Mouse (Mus musculus): ENCODE measurements at regions not wholly inside any gene's neighbourhood (a gene's known extent, or its start where the extent isn't known, plus 50 kb on each side); places are given as distances from the start of the nearest gene placed in this dataset.
"Not testable (repeated sequence)": the region's sequence is repeated elsewhere in the genome, so short reads cannot be mapped to it uniquely, and the experiment has no call there.

GRCm38 (mm10) chr8:89482481-89482880, 438.5 kb upstream of the Sall1 start:
- ATAC-seq (replicated peaks; ENCODE audit: extremely low read depth, insufficient read depth, low FRiP score); H3K9ac ChIP-seq (ENCODE audit: low read length): not testable (repeated sequence)
- 71% methylated on average over 1 of the region's 1 CpGs for WGBS

GRCm38 (mm10) chr8:89476930-89477329, 433.0 kb upstream of the Sall1 start:
- Histone ChIP-seq H3K4me2 (ENCODE audit: low read depth, low read length) (no peak overlapping the region), H3K9ac (ENCODE audit: low read length) (no peak overlapping the region), H3K9me3 (replicated peaks; ENCODE audit: control insufficient read depth, low read length) (no peaks in the 10 kb centered on the region), H3K27ac (ENCODE audit: low read length) (no peak overlapping the region), H3K27me3 (ENCODE audit: control insufficient read depth, insufficient read depth, low read length) (no peaks in the 10 kb centered on the region), H3K4me3 (ENCODE audit: low read length) (no peak overlapping the region), H3K36me3 (ENCODE audit: control insufficient read depth, insufficient read depth) (no peaks in the 10 kb centered on the region), H3K4me1 (ENCODE audit: control insufficient read depth, insufficient read depth, low read length) (no peaks in the 10 kb centered on the region)
- WGBS, result 52% methylated on average over 4 of the region's 4 CpGs
- ATAC-seq (replicated peaks; ENCODE audit: extremely low read depth, insufficient read depth, low FRiP score), result no peak

More at GRCm38 (mm10) chr8:89482481-89482880, 438.5 kb upstream of the Sall1 start:
- H3K27ac ChIP-seq (ENCODE audit: low read length); H3K4me1 ChIP-seq (ENCODE audit: control insufficient read depth, insufficient read depth, low read length); H3K4me3 ChIP-seq (ENCODE audit: low read length); H3K9me3 ChIP-seq (replicated peaks; ENCODE audit: control insufficient read depth, low read length); H3K27me3 ChIP-seq (ENCODE audit: control insufficient read depth, insufficient read depth, low read length); H3K36me3 ChIP-seq (ENCODE audit: control insufficient read depth, insufficient read depth); H3K4me2 ChIP-seq (ENCODE audit: low read depth, low read length): not testable (repeated sequence)

GRCm38 (mm10) chr8:89471116-89471515, 427.2 kb upstream of the Sall1 start:
- no peak for ATAC-seq (replicated peaks; ENCODE audit: extremely low read depth, insufficient read depth, low FRiP score)
- H3K36me3 ChIP-seq (ENCODE audit: control insufficient read depth, insufficient read depth), result no peaks in the 10 kb centered on the region
- no peak overlapping the region for H3K4me2 ChIP-seq (ENCODE audit: low read depth, low read length)
- 45% methylated on average over 5 of the region's 5 CpGs for WGBS
- H3K27ac ChIP-seq (ENCODE audit: low read length), result no peak overlapping the region
- H3K27me3 ChIP-seq (ENCODE audit: control insufficient read depth, insufficient read depth, low read length), result no peaks in the 10 kb centered on the region
- H3K4me3 ChIP-seq (ENCODE audit: low read length), result no peak overlapping the region
- no peaks in the 10 kb centered on the region for H3K9me3 ChIP-seq (replicated peaks; ENCODE audit: control insufficient read depth, low read length)
- no peak overlapping the region for H3K9ac ChIP-seq (ENCODE audit: low read length)
- H3K4me1 ChIP-seq (ENCODE audit: control insufficient read depth, insufficient read depth, low read length), result no peaks in the 10 kb centered on the region

DNA sequence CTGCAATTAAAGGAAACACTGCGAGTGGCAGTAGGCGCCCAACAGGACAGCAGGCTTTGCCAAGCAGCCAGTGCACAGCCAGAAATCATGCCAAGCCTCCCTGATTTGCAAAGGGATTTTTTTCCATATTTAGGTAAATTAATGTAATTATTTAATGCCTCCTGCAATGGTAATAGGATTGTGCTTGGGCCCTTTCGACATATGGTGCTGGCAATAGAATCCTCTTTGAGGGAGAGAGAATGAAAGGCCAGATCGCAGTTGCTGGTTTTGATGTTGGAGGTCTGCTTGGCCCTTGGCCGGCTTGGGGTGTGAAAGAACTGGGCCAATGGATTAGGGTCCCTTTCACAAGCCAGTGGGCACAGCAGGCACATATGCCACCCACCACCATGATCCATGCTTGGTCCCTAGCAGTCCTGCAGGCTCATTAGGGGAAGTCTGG, 424.8 kb upstream of the Sall1 start:
- no peak for ATAC-seq (replicated peaks; ENCODE audit: extremely low read depth, insufficient read depth, low FRiP score)
- H3K27ac ChIP-seq (ENCODE audit: low read length), result no peak overlapping the region
- H3K4me2 ChIP-seq (ENCODE audit: low read depth, low read length), result no peak overlapping the region
- H3K36me3 ChIP-seq (ENCODE audit: control insufficient read depth, insufficient read depth), result no peaks in the 10 kb centered on the region
- H3K9me3 ChIP-seq (replicated peaks; ENCODE audit: control insufficient read depth, low read length), result no peaks in the 10 kb centered on the region
- WGBS, result 85% methylated on average over 5 of the region's 5 CpGs
- H3K4me1 ChIP-seq (ENCODE audit: control insufficient read depth, insufficient read depth, low read length), result no peaks in the 10 kb centered on the region
- H3K27me3 ChIP-seq (ENCODE audit: control insufficient read depth, insufficient read depth, low read length), result no peaks in the 10 kb centered on the region
- H3K4me3 ChIP-seq (ENCODE audit: low read length), result no peak overlapping the region
- H3K9ac ChIP-seq (ENCODE audit: low read length), result no peak overlapping the region

DNA sequence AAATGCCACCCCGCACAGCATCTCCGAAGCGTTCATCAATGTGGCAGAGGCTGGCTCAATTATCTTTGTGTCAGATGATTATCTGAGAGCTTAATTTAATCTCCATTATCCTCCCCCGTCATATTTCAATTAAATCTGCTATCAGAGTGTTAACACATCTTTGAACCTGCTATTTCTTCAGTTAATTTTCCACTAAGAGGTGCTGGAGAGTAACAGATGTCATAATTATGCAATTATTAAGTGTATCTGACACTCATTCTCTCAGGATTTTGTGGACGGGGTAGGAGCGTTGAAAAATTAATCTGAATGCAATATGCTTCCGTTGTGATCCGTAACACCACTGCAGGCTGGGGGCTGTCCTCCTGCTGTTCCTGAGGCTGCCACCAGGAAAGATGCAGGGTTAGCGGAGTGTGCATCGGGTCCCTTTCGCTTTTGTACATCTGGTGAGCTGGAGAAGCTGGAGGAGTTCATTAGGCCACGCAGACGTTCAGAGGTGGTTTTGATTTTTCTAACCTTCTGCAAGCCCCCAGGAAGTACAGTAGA, 421.3 kb upstream of the Sall1 start:
- no peak overlapping the region for H3K9ac ChIP-seq (ENCODE audit: low read length)
- no peaks in the 10 kb centered on the region for H3K36me3 ChIP-seq (ENCODE audit: control insufficient read depth, insufficient read depth)
- no peak overlapping the region for H3K4me3 ChIP-seq (ENCODE audit: low read length)
- no peaks in the 10 kb centered on the region for H3K9me3 ChIP-seq (replicated peaks; ENCODE audit: control insufficient read depth, low read length)
- no peaks in the 10 kb centered on the region for H3K27me3 ChIP-seq (ENCODE audit: control insufficient read depth, insufficient read depth, low read length)
- whole genome bisulfite sequencing, result 89% methylated on average over 13 of the region's 13 CpGs
- H3K4me1 ChIP-seq (ENCODE audit: control insufficient read depth, insufficient read depth, low read length), result no peaks in the 10 kb centered on the region
- H3K4me2 ChIP-seq (ENCODE audit: low read depth, low read length), result no peak overlapping the region
- ATAC-seq (replicated peaks; ENCODE audit: extremely low read depth, insufficient read depth, low FRiP score), result no peak
- H3K27ac ChIP-seq (ENCODE audit: low read length), result no peak overlapping the region

- H3K4me3 ChIP-seq (ENCODE audit: low read length), result no peak overlapping the region
- H3K9ac ChIP-seq (ENCODE audit: low read length), result no peak overlapping the region
- H3K4me1 ChIP-seq (ENCODE audit: control insufficient read depth, insufficient read depth, low read length), result no peaks in the 10 kb centered on the region
- WGBS, result 46% methylated on average over 4 of the region's 4 CpGs
- H3K27ac ChIP-seq (ENCODE audit: low read length), result no peak overlapping the region
- ATAC-seq (replicated peaks; ENCODE audit: extremely low read depth, insufficient read depth, low FRiP score), result no peak
- H3K27me3 ChIP-seq (ENCODE audit: control insufficient read depth, insufficient read depth, low read length), result 0 out of 2 replicates have a peak, but pooled peaks cover 3% of the 10 kb centered on the region
- H3K36me3 ChIP-seq (ENCODE audit: control insufficient read depth, insufficient read depth), result no peaks in the 10 kb centered on the region
- 0 out of 2 replicates have a peak, but pooled peaks cover 3% of the 10 kb centered on the region for H3K9me3 ChIP-seq (replicated peaks; ENCODE audit: control insufficient read depth, low read length)
- no peak overlapping the region for H3K4me2 ChIP-seq (ENCODE audit: low read depth, low read length)
These were observed 412.6 kb upstream of the Sall1 start for GRCm38 (mm10) chr8:89456517-89456916.

DNA sequence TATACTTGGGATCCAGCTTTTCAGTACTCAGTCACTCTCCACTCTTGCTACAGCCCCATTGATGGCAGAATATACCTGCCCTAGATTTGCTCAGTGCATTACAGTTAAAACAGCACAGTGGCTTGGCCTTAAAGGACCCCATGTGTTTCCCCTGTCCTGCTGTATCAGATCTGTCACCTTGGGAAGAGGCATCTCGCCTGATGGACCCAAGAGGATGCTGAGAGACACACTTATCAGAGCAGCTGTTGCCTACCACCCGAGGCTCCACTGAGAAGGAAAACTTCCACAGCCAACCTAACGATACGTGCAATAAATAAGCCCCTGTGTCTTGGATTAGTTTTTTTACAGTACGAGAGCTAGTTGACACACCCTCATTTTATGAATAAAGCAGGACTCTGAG, 411.8 kb upstream of the Sall1 start:
- ATAC-seq (replicated peaks; ENCODE audit: extremely low read depth, insufficient read depth, low FRiP score), result no peak
- Histone ChIP-seq H3K9ac (ENCODE audit: low read length) (no peak overlapping the region), H3K4me3 (ENCODE audit: low read length) (no peak overlapping the region), H3K27me3 (ENCODE audit: control insufficient read depth, insufficient read depth, low read length) (0 out of 2 replicates have a peak, but pooled peaks cover 3% of the 10 kb centered on the region), H3K36me3 (ENCODE audit: control insufficient read depth, insufficient read depth) (no peaks in the 10 kb centered on the region), H3K4me2 (ENCODE audit: low read depth, low read length) (no peak overlapping the region), H3K27ac (ENCODE audit: low read length) (no peak overlapping the region), H3K9me3 (replicated peaks; ENCODE audit: control insufficient read depth, low read length) (0 out of 2 replicates have a peak, but pooled peaks cover 3% of the 10 kb centered on the region), H3K4me1 (ENCODE audit: control insufficient read depth, insufficient read depth, low read length) (no peaks in the 10 kb centered on the region)
- WGBS, result 60% methylated on average over 5 of the region's 5 CpGs

DNA sequence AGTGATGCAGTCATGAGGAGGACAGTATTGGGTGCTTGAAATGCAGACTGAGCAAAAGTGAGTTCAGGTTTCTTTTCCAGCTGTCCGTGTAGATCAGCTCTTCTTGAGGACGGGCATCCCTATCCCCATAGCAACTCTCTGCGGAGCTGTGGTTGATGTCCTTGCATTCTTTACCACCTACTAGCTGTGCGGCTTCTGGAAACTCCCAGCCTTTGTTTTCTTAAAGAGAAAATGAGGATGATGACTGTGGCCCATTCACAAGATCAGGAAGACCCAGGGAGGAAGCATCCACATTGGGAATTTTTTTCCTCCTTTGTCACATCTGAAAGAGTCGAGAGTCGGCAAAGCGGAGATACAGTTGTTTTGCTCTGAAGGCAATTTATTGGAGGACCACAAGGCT, 410.2 kb upstream of the Sall1 start:
- Histone ChIP-seq H3K9me3 (replicated peaks; ENCODE audit: control insufficient read depth, low read length) (0 out of 2 replicates have a peak, but pooled peaks cover 3% of the 10 kb centered on the region), H3K9ac (ENCODE audit: low read length) (no peak overlapping the region), H3K27ac (ENCODE audit: low read length) (no peak overlapping the region), H3K36me3 (ENCODE audit: control insufficient read depth, insufficient read depth) (no peaks in the 10 kb centered on the region), H3K4me3 (ENCODE audit: low read length) (no peak overlapping the region), H3K4me1 (ENCODE audit: control insufficient read depth, insufficient read depth, low read length) (no peaks in the 10 kb centered on the region), H3K27me3 (ENCODE audit: control insufficient read depth, insufficient read depth, low read length) (0 out of 2 replicates have a peak, but pooled peaks cover 3% of the 10 kb centered on the region), H3K4me2 (ENCODE audit: low read depth, low read length) (no peak overlapping the region)
- WGBS, result 73% methylated on average over 7 of the region's 7 CpGs
- no peak for ATAC-seq (replicated peaks; ENCODE audit: extremely low read depth, insufficient read depth, low FRiP score)

DNA sequence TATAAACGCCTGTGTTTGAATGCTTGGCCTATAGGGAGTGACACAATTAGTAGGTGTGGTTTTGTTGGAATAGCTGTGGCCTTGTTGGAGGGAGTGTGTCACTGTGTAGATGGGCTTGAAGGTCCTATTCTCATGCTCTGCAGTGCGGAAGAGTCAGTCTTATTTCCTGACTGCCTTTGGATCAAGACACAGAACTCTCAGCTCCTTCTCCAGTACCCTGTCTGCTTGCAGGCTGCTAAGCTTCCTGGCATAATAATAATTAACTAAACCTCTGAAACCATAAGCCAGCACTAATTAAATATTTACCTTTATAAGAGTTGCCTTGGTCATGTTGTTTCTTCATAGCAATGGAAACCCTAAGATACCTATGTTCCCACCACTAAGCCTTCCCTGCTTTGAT, 409.8 kb upstream of the Sall1 start:
- Histone ChIP-seq H3K9ac (ENCODE audit: low read length) (no peak overlapping the region), H3K4me2 (ENCODE audit: low read depth, low read length) (no peak overlapping the region), H3K27ac (ENCODE audit: low read length) (no peak overlapping the region), H3K4me3 (ENCODE audit: low read length) (no peak overlapping the region), H3K27me3 (ENCODE audit: control insufficient read depth, insufficient read depth, low read length) (0 out of 2 replicates have a peak, but pooled peaks cover 3% of the 10 kb centered on the region), H3K9me3 (replicated peaks; ENCODE audit: control insufficient read depth, low read length) (0 out of 2 replicates have a peak, but pooled peaks cover 3% of the 10 kb centered on the region), H3K36me3 (ENCODE audit: control insufficient read depth, insufficient read depth) (no peaks in the 10 kb centered on the region), H3K4me1 (ENCODE audit: control insufficient read depth, insufficient read depth, low read length) (no peaks in the 10 kb centered on the region)
- no peak for ATAC-seq (replicated peaks; ENCODE audit: extremely low read depth, insufficient read depth, low FRiP score)
- WGBS, result 80% methylated on average over 2 of the region's 2 CpGs
